Comparison of ENCODE assay signal across 11 mouse cellular contexts in the genomic region with DNA sequence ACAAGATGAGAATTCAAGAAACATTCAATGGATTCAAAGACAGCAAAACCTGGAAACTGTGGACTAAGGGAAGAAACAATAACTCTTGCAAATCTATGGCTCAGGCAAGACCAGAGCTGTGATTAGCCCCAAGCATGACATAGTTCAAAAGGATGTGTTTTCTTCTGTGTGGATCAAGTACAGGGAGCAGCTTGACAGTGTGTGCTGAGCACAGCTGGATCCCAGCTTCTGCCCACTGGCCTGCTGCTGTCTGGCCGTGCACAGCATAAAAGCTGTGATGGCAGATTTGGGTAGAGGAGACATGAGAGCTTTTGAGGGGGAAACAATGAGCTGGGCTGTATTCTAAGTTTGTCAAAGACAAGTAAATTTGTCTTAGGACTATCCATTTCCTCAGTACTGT.
"Had no signal": no experiment of that assay in that cellular context is flagged by ENCODE, and none has a peak within 500 bp of the region (broad histone marks: within the 10 kb centered on the region; RNA-seq: fewer than 3 reads in every experiment).

No protein-coding gene starts in this region.

- H3K9ac ChIP-seq: limb, embryonic 13.5 days; liver, embryonic 14.5 days; neural tube, embryonic 13.5 days had no signal

- DNase-seq: kidney, adult 8-10 months; kidney, postnatal 25 days; lung, adult 18-20 months; right cerebral cortex, adult 18-20 months; right cerebral cortex, postnatal 25 days; thymus, postnatal 4 days had no signal

- ATAC-seq: intestine, postnatal 0 days had no signal

- H3K27me3 ChIP-seq: limb, embryonic 13.5 days; neural tube, embryonic 13.5 days had no signal

- H3K4me3 ChIP-seq: left cerebral cortex, adult 2 months; limb, embryonic 13.5 days; neural tube, embryonic 13.5 days had no signal

- H3K4me2 ChIP-seq: limb, embryonic 13.5 days; neural tube, embryonic 13.5 days had no signal

- H3K27ac ChIP-seq: left cerebral cortex, adult 2 months; limb, embryonic 13.5 days; liver, embryonic 14.5 days; neural tube, embryonic 13.5 days had no signal

- H3K36me3 ChIP-seq: limb, embryonic 13.5 days; neural tube, embryonic 13.5 days had no signal

- H3K4me1 ChIP-seq: limb, embryonic 13.5 days; neural tube, embryonic 13.5 days had no signal

- H3K9me3 ChIP-seq: limb, embryonic 13.5 days; neural tube, embryonic 13.5 days had no signal
